Mouse (Mus musculus) kidney, embryonic 15.5 days (tissue): ENCODE data around the gene Dio2. TPM values are rescaled to one million over a fixed set of nuclear protein-coding genes. Genes with fewer than 3 reads are reported as not detected.
A peak's percentile ranks its signal among the peaks of the same experiment; 100 is the strongest.

Experiments used
- ATAC-seq: fragments of 200-750 bp; cut with Nextera tagmentation; replicated peaks from 2 replicates; pipeline ENCODE4 v1.8.0; 2017; ENCODE audit warnings: moderate TSS enrichment; ENCODE audit not compliant: low FRiP score
- H3K27ac ChIP-seq: fragments of 300-500 bp; sonication (generic); 2 replicates; pipeline ENCODE4 v1.5.1; 2015; ENCODE audit warnings: mild to moderate bottlenecking, inconsistent platforms
- H3K27me3 ChIP-seq: fragments of 300-500 bp; sonication (generic); 2 replicates; pipeline ENCODE4 v1.6.1; 2015; ENCODE audit warnings: inconsistent platforms
- H3K36me3 ChIP-seq: fragments of 300-500 bp; sonication (generic); 2 replicates; pipeline ENCODE4 v1.6.1; 2015; ENCODE audit warnings: inconsistent platforms
- H3K4me1 ChIP-seq: fragments of 300-500 bp; sonication (generic); 2 replicates; pipeline ENCODE4 v1.6.1; 2015; ENCODE audit warnings: inconsistent platforms
- H3K4me2 ChIP-seq: fragments of 300-500 bp; sonication (generic); 2 replicates; pipeline ENCODE4 v1.6.1; 2015; ENCODE audit warnings: moderate library complexity, mild to moderate bottlenecking, inconsistent platforms
- H3K4me3 ChIP-seq: fragments of 300-500 bp; sonication (generic); replicated peaks from 2 replicates; pipeline ENCODE4 v1.5.1; 2015; ENCODE audit warnings: mild to moderate bottlenecking, inconsistent platforms
- H3K9ac ChIP-seq: fragments of 300-500 bp; sonication (generic); 2 replicates; pipeline ENCODE4 v1.6.1; 2015; ENCODE audit warnings: mild to moderate bottlenecking, inconsistent platforms
- H3K9me3 ChIP-seq: fragments of 300-500 bp; sonication (generic); replicated peaks from 2 replicates; pipeline ENCODE4 v1.6.1; 2016; ENCODE audit warnings: inconsistent platforms
- WGBS: fragments of 180-500 bp; shearing (Covaris S2); methylation state at CpG from one replicate; pipeline ENCODE4 v1.1.7; 2015; ENCODE audit warnings: mixed read lengths; 5-methylcytosine and 5-hydroxymethylcytosine counted together
- polyA plus RNA-seq: library from polyadenylated mRNA; unstranded; fragments of >200 nt; fragmentation: Nextera tagmentation; extraction: Ambion mirVana; gene quantifications from 2 replicates; pipeline ENCODE4 v1.2.1, GENCODE M21; 2015

Dio2 gene
- 0.06 and 0.08 TPM in 2 replicates for polyA plus RNA-seq

DNA sequence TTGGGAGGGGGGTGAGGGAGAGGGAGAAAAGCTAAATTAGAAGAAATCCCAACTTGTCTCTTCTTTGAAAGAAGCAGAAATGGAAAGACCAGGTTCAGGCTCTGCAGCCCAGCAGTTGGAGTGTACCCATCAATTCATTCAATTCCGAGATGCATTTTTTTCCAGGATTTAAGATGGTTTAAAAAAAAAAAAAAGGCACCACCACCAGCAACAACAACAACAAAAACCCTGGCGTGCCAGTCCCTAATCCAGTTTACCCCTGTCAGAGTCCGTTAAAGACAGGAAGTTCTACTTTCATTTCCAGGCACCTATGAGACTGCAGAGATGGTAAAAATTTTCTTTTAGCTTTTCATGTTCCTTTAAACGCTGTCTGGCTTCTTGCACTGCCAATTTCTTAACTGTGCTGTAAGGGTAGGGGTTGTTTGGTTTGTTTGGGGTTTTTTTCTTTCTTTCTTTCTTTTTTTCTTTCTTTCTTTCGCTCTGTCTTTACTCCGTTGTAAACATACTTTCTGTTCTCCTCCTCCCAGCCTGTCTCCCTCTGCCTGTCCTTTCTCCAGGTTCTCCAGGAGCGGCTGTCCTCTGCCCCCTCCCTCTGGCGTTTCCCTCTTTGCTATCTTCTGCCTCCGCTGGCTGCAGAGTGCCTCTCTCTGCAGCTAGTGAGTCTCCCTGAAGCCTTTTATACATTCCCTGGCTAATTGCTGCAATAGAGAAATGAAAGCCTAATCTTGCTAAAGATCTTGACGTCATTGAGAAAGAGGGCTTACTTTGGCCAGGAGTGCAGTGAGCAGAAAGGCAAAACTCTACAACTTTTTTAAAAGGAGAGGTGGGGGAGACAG lies at the start of gene Dio2:
Gene Dio2, minus strand, starts transcription at position 51 of the 836 bp plus-strand sequence.
- Histone ChIP-seq H3K4me3 (peak within 1 kb of the TSS; percentile 28), H3K4me2 (peak within 1 kb of the TSS; percentile 49), H3K4me1 (no peaks in the 10 kb centered on the region), H3K27me3 (no peaks in the 10 kb centered on the region), H3K36me3 (no peaks in the 10 kb centered on the region), H3K27ac (no peak within 1 kb of the TSS), H3K9ac (no peak within 1 kb of the TSS), H3K9me3 (no peaks in the 10 kb centered on the region)
- peak; percentile 58; the same call in 1 of the 2 replicates for ATAC-seq
- 17% methylated on average over 10 of the region's 10 CpGs for WGBS

GRCm38 (mm10) chr12:90781438-90781837 lies 43.2 kb upstream of the Dio2 start:
- no peak overlapping the region for H3K4me3 ChIP-seq

GRCm38 (mm10) chr12:90744752-90745151 lies 6.5 kb upstream of the Dio2 start:
- H3K36me3 ChIP-seq = no peaks in the 10 kb centered on the region
- H3K4me2 ChIP-seq = no peak overlapping the region
- H3K9ac ChIP-seq = no peak overlapping the region
- H3K9me3 ChIP-seq = no peaks in the 10 kb centered on the region
- H3K27me3 ChIP-seq = no peaks in the 10 kb centered on the region
- no peaks in the 10 kb centered on the region for H3K4me1 ChIP-seq
- no peak for ATAC-seq
- H3K4me3 ChIP-seq = no peak overlapping the region
- H3K27ac ChIP-seq = no peak overlapping the region

More at GRCm38 (mm10) chr12:90781438-90781837, 43.2 kb upstream of the Dio2 start:
- H3K4me1 ChIP-seq = no peaks in the 10 kb centered on the region
- WGBS = 89% methylated on average over 4 of the region's 4 CpGs
- H3K9ac ChIP-seq = no peak overlapping the region
- H3K27ac ChIP-seq = no peak overlapping the region
- no peak overlapping the region for H3K4me2 ChIP-seq
- H3K36me3 ChIP-seq = no peaks in the 10 kb centered on the region
- H3K27me3 ChIP-seq = no peaks in the 10 kb centered on the region
- ATAC-seq = no peak
- no peaks in the 10 kb centered on the region for H3K9me3 ChIP-seq

DNA sequence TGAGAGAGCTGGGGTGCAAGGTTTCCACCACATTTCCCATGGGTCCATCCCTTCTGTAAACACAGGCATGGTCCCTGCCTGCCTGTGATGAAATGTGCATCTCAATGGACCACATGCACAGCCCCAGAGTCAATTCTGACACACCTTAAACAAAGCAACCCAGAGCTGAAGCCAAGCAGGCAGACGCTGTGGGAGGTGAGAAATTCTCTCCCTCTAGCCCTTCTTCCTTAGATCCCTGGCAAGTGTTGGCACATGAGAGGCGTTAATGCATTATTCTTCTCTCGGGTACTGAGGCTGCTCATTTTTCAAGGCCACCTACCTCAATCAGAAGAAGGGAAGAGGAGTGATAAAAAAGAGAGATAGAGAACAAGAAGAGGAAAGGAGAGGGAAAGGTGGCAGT lies 5.4 kb upstream of the Dio2 start:
- Histone ChIP-seq H3K27ac (no peak overlapping the region), H3K4me1 (no peaks in the 10 kb centered on the region), H3K9me3 (no peaks in the 10 kb centered on the region), H3K4me2 (no peak overlapping the region), H3K27me3 (no peaks in the 10 kb centered on the region), H3K9ac (no peak overlapping the region), H3K36me3 (no peaks in the 10 kb centered on the region), H3K4me3 (no peak overlapping the region)
- 30% methylated on average over 3 of the region's 3 CpGs for WGBS
- ATAC-seq = no peak

DNA sequence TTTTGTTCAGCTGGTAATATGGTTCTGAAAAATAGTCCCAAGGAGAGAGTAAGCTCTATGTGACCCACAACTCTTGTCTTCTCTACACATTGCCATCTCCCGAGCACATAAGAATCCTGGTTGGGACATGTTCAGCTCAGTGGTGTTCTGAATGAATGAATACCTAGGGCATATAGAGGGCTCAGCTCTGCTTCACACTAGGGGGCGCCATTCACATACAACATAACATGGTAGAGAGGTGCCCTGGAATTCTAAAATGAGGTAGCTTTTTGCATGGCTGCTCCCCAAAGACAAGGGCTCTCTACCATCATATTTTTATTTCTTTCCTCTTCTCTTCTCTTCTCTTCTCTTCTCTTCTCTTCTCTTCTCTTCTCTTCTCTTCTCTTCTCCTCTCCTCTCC lies 2.2 kb upstream of the Dio2 start:
- Histone ChIP-seq H3K36me3 (no peaks in the 10 kb centered on the region), H3K9me3 (no peaks in the 10 kb centered on the region), H3K4me2 (no peak overlapping the region), H3K4me1 (no peaks in the 10 kb centered on the region), H3K27me3 (no peaks in the 10 kb centered on the region), H3K9ac (no peak overlapping the region), H3K4me3 (no peak overlapping the region), H3K27ac (no peak overlapping the region)
- peak; percentile 86; the same call in 1 of the 2 replicates for ATAC-seq
- WGBS = 44% methylated on average over 2 of the region's 2 CpGs

GRCm38 (mm10) chr12:90737932-90738331 lies 306 bp downstream of the Dio2 start:
- H3K4me3 ChIP-seq = no peak overlapping the region; the same call in 1 of the 2 replicates
- WGBS = 82% methylated on average over 13 of the region's 13 CpGs
- H3K4me1 ChIP-seq = no peaks in the 10 kb centered on the region
- no peak for ATAC-seq
- H3K36me3 ChIP-seq = no peaks in the 10 kb centered on the region
- no peaks in the 10 kb centered on the region for H3K9me3 ChIP-seq
- H3K27ac ChIP-seq = no peak overlapping the region
- no peaks in the 10 kb centered on the region for H3K27me3 ChIP-seq
- H3K4me2 ChIP-seq = peak overlapping the region; percentile 49
- H3K9ac ChIP-seq = no peak overlapping the region

DNA sequence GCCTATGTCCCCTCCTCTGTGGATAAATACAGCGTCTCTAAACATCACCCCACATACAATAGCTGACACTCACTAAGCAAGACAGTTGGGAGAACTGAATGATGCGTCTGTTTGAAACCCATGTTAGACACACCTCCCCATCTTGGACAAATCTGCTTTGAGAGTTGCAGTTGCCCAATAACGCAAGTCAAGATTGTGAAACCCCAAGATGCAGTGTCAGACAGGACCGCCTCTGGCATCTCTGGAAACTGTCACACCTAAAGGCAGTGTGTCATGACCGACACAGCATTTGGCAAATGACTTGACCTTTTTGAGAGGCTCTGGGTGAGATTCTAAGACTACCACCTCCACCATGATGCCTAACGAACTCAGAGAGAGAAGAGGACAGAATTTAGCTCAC lies 2.8 kb downstream of the Dio2 start:
- ATAC-seq = no peak
- no peak overlapping the region for H3K4me2 ChIP-seq
- 90% methylated on average over 6 of the region's 6 CpGs for WGBS

DNA sequence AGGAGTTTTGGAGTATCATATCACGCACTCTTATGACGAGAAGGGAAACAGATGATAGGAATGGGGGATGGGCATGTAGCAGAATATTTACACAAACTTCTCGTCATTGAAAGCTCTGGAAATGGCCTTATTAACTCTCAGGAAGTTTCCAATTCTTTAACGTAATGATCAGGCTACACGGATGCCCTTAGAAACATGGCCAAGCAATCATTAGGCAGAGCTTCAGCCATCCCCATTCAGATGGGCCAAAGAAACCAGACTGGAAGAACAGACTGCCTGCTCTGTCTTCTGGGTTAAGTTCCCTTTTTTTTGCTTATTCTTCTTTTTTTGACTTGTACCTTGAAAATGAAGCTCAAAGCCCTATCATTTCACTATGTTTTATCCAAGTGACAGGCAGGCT lies 3.7 kb downstream of the Dio2 start:
- no peak overlapping the region for H3K4me2 ChIP-seq
- no peaks in the 10 kb centered on the region for H3K27me3 ChIP-seq
- no peaks in the 10 kb centered on the region for H3K4me1 ChIP-seq
- H3K27ac ChIP-seq = no peak overlapping the region
- H3K36me3 ChIP-seq = no peaks in the 10 kb centered on the region
- no peaks in the 10 kb centered on the region for H3K9me3 ChIP-seq
- no peak overlapping the region for H3K4me3 ChIP-seq
- H3K9ac ChIP-seq = no peak overlapping the region
- 81% methylated on average over 5 of the region's 5 CpGs for WGBS
- no peak for ATAC-seq

More for the DNA sequence above, 2.8 kb downstream of the Dio2 start:
- Histone ChIP-seq H3K27ac (no peak overlapping the region), H3K27me3 (no peaks in the 10 kb centered on the region), H3K36me3 (no peaks in the 10 kb centered on the region), H3K4me3 (no peak overlapping the region), H3K4me1 (no peaks in the 10 kb centered on the region), H3K9ac (no peak overlapping the region), H3K9me3 (no peaks in the 10 kb centered on the region)

DNA sequence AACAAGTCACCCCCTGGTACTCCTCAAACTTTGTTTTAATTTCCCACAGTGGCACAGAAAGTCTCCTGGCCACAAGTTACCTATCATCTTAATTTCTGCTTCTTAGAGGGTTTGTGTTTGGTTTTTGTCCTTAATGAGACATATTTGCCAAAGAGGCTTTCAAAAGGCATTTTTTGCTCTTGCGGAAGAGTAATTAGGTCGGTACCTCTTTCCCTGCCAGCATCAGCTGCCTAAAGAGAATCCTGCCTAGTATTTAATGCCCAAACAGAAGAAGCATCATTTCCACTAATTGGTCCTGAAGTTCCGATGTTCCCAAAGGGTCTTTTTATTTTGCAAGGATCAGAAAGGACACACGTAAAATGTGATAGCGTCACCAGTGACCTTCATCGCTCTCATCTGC lies 4.5 kb downstream of the Dio2 start:
- Histone ChIP-seq H3K4me3 (no peak overlapping the region), H3K4me1 (no peaks in the 10 kb centered on the region), H3K4me2 (no peak overlapping the region), H3K27me3 (no peaks in the 10 kb centered on the region), H3K9me3 (no peaks in the 10 kb centered on the region), H3K9ac (no peak overlapping the region), H3K27ac (no peak overlapping the region), H3K36me3 (no peaks in the 10 kb centered on the region)
- WGBS = 87% methylated on average over 6 of the region's 6 CpGs
- no peak for ATAC-seq

- Histone ChIP-seq H3K4me1 (no peaks in the 10 kb centered on the region), H3K4me3 (no peak overlapping the region), H3K9me3 (no peaks in the 10 kb centered on the region), H3K27ac (no peak overlapping the region), H3K9ac (no peak overlapping the region), H3K36me3 (no peaks in the 10 kb centered on the region), H3K27me3 (no peaks in the 10 kb centered on the region), H3K4me2 (no peak overlapping the region)
- no peak for ATAC-seq
- 49% methylated on average over 10 of the region's 10 CpGs for WGBS
These were observed 8.6 kb downstream of the Dio2 start for GRCm38 (mm10) chr12:90729648-90730047.

- no peaks in the 10 kb centered on the region for H3K9me3 ChIP-seq
- no peak overlapping the region for H3K27ac ChIP-seq
- H3K9ac ChIP-seq = no peak overlapping the region
- WGBS = 78% methylated on average over 8 of the region's 8 CpGs
- no peak overlapping the region for H3K4me2 ChIP-seq
- no peaks in the 10 kb centered on the region for H3K36me3 ChIP-seq
- no peak overlapping the region for H3K4me3 ChIP-seq
- no peaks in the 10 kb centered on the region for H3K27me3 ChIP-seq
- no peak for ATAC-seq
- H3K4me1 ChIP-seq = no peaks in the 10 kb centered on the region
These were observed 13.1 kb downstream of the Dio2 start for GRCm38 (mm10) chr12:90725107-90725506.

DNA sequence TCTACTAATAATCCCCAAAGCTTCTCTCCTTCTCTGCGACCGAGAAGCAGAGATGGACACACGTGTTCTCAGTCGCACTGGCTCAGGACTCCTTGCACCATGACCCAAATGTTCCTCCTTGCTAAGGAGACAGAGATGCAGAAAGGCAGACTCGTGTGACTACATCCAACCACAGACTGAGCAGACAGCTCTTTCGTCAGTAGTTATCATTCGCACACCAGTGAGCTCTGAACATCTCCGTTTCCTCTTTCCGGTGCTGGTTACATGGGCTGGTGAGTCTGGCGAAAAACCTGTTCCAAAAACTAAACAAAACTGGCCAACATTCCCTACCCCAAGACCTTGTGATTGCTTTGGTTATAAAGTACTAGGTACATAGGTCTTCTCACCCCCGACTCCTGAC lies 13.6 kb downstream of the Dio2 start:
- Histone ChIP-seq H3K27me3 (no peaks in the 10 kb centered on the region), H3K4me3 (no peak overlapping the region), H3K36me3 (no peaks in the 10 kb centered on the region), H3K4me2 (no peak overlapping the region), H3K4me1 (no peaks in the 10 kb centered on the region), H3K9ac (no peak overlapping the region), H3K9me3 (no peaks in the 10 kb centered on the region), H3K27ac (no peak overlapping the region)
- 0 out of 2 replicates have a peak, but pooled peaks have one; percentile 9 for ATAC-seq
- 75% methylated on average over 11 of the region's 11 CpGs for WGBS

GRCm38 (mm10) chr12:90694135-90694534 lies 44.1 kb downstream of the Dio2 start:
- H3K9ac ChIP-seq = no peak overlapping the region
- WGBS = 79% methylated on average over 2 of the region's 2 CpGs
- no peaks in the 10 kb centered on the region for H3K36me3 ChIP-seq
- H3K4me1 ChIP-seq = no peaks in the 10 kb centered on the region
- H3K4me2 ChIP-seq = no peak overlapping the region
- no peak for ATAC-seq
- H3K27me3 ChIP-seq = no peaks in the 10 kb centered on the region
- no peak overlapping the region for H3K27ac ChIP-seq
- no peak overlapping the region for H3K4me3 ChIP-seq
- no peaks in the 10 kb centered on the region for H3K9me3 ChIP-seq
